Mouse (Mus musculus) spleen, adult 2 months (tissue): Measurements from ENCODE around the gene Tcf7l1.

Source experiments
- CTCF ChIP-seq: fragments of 200-500 bp; IDR thresholded peaks from 2 replicates; pipeline ENCODE4 v1.5.1; 2011; ENCODE audit warnings: mild to moderate bottlenecking, inconsistent platforms; ENCODE audit not compliant: insufficient read depth, insufficient read length, insufficient replicate concordance; ENCODE audit errors: extremely low read depth
- POLR2A ChIP-seq: fragments of 200-500 bp; IDR thresholded peaks from 2 replicates; pipeline ENCODE4 v1.6.1; 2011; ENCODE audit warnings: low read depth, low read length, inconsistent platforms

DNA sequence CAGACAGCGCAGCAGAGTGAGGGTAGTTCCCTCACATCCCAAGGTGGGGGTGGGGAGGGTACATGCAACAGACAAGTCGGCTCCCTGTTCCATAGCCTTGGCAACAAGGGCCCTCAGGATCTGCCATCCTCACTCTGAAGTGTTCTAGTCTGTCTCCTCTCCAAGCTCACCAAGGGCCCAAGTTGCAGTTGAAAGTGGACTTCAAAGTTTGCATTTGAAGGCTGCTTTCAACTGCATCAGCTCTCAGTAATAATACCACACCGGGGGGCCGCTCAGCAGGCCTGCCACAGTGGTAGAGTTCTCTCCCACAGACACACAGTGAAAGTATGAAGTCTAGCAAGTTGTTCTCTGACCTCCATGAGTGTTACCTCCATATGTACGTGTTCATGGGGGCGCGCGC is 35.3 kb downstream of the Tcf7l1 start:
- TF ChIP-seq CTCF, result no peak
- TF ChIP-seq POLR2A, result no peak
